Mouse (Mus musculus) stomach, postnatal 0 days (tissue): ENCODE results near the gene Fmod.

ENCODE experiments used
- CTCF ChIP-seq: IDR thresholded peaks from 2 replicates; pipeline ENCODE4 v1.5.1; 2016; ENCODE audit warnings: antibody characterized with exemption, low read depth, mild to moderate bottlenecking, moderate library complexity
- EP300 ChIP-seq: optimal IDR thresholded peaks from 2 replicates; pipeline ENCODE3; 2016; ENCODE audit warnings: antibody characterized with exemption

DNA sequence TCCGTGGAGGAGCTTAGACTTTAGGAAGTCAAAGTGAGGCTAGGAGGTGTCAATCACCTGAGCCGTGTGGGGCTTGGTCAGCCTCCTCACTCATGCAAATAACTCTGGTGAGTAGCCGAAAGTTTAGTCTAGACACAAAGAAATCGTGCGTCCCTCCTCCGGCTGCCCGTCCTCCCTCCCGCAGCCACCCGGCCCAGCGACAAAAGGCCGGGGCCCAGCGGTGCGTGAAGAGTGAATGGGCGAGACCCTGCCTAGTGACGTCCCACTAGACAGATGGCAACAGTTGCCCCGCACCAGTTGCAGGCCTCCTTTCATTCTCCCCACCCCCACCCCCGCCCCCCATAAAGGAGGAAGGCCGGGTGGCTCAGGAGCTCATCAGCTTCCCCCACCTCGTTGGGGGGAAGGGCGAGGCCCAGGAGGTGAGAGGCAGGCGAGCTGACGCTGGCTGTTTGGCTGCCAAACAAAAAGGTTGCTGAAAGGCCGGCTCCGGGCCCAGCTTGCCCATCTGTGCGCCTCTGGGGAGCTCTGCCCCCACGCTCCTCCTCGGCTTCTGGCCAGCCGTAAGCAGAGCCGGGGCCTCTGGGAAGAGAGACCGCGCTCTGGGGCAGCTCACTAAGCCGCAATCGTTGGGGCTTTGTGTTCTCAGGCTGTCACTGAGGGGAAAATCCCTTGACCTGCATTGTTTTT, 26.2 kb downstream of the Fmod start:
- TF ChIP-seq EP300 (no peak), CTCF (no peak)
